Mouse (Mus musculus) CH12.LX (cell line): ENCODE measurements around the gene Hmces. TPM values are rescaled to one million over a fixed set of nuclear protein-coding genes. Genes with fewer than 3 reads are reported as not detected.
"Not testable (repeated sequence)": the region's sequence is repeated elsewhere in the genome, so short reads cannot be mapped to it uniquely, and the experiment has no call there.

Source experiments
- DNase-seq: peaks from one replicate; pipeline ENCODE4 v3.0.0-alpha.2; 2013; ENCODE audit errors: extremely low read depth
- H3K27ac ChIP-seq: 2 replicates; pipeline ENCODE4 v1.5.1; 2012; ENCODE audit warnings: low read depth, mild to moderate bottlenecking, control low read depth, moderate library complexity; ENCODE audit not compliant: insufficient read depth
- H3K27me3 ChIP-seq: replicated peaks from 2 replicates; pipeline ENCODE3; 2012; ENCODE audit warnings: inconsistent platforms
- H3K36me3 ChIP-seq, 2 experiments: replicated peaks in 1 of 2; 2 replicates each; pipeline versions ENCODE3 to v1.6.1; 2012; ENCODE audit warnings: inconsistent platforms in 1 of 2, low read length in 1 of 2, mild to moderate bottlenecking in 1 of 2, mixed read lengths in 1 of 2, moderate library complexity in 1 of 2; ENCODE audit not compliant: control insufficient read depth in 1 of 2, insufficient read depth in 1 of 2
- H3K4me1 ChIP-seq, 2 experiments: 2 replicates each; pipeline ENCODE4 v1.6.1; 2012; ENCODE audit warnings: inconsistent platforms in 1 of 2, moderate library complexity in 1 of 2; ENCODE audit not compliant: insufficient read depth in 2 of 2, control insufficient read depth in 1 of 2
- H3K4me2 ChIP-seq: 2 replicates; pipeline ENCODE4 v1.6.1; 2012; ENCODE audit warnings: low read depth, mild to moderate bottlenecking, control low read depth; ENCODE audit not compliant: poor library complexity, insufficient read depth, severe bottlenecking
- H3K4me3 ChIP-seq, 3 experiments: fragments of 150-350 bp in 1 of 3; sonication (generic) in 1 of 3; replicated peaks in 1 of 3; 2 replicates each; pipeline versions ENCODE3 to v1.5.1; 2011 to 2012; ENCODE audit warnings: low read depth in 2 of 3, low read length in 2 of 3, mild to moderate bottlenecking in 2 of 3, moderate library complexity in 2 of 3, control low read depth in 1 of 3, improper control_type of control experiment in 1 of 3, inconsistent platforms in 1 of 3, mixed read lengths in 1 of 3; ENCODE audit not compliant: poor library complexity in 1 of 3
- H3K79me2 ChIP-seq: replicated peaks from 2 replicates; pipeline ENCODE4 v1.6.1; 2012; ENCODE audit warnings: mild to moderate bottlenecking, moderate library complexity; ENCODE audit not compliant: control insufficient read depth, poor library complexity, insufficient read depth, severe bottlenecking; ENCODE audit errors: extremely low read depth
- H3K9ac ChIP-seq: 2 replicates; pipeline ENCODE4 v1.6.1; 2012; ENCODE audit warnings: low read depth, mild to moderate bottlenecking, control low read depth, moderate library complexity; ENCODE audit not compliant: insufficient read depth
- H3K9me3 ChIP-seq: replicated peaks from 2 replicates; pipeline ENCODE3; 2012; ENCODE audit warnings: low read length, inconsistent platforms, mixed read lengths
- BHLHE40 ChIP-seq: IDR thresholded peaks from 2 replicates; pipeline ENCODE4 v1.6.1; 2011; ENCODE audit warnings: mild to moderate bottlenecking, low read depth, low read length, improper control_type of control experiment
- CHD1 ChIP-seq: IDR thresholded peaks from 2 replicates; pipeline ENCODE4 v1.6.1; 2012; ENCODE audit warnings: low read depth, low read length, improper control_type of control experiment, inconsistent platforms
- CHD2 ChIP-seq: IDR thresholded peaks from 2 replicates; pipeline ENCODE4 v1.6.1; 2011; ENCODE audit warnings: low read length, improper control_type of control experiment
- E2F4 ChIP-seq: IDR thresholded peaks from 2 replicates; pipeline ENCODE4 v1.6.1; 2011; ENCODE audit warnings: low read depth, low read length, improper control_type of control experiment; ENCODE audit not compliant: insufficient replicate concordance
- EP300 ChIP-seq: IDR thresholded peaks from 2 replicates; pipeline ENCODE4 v1.6.1; 2011; ENCODE audit warnings: low read length, improper control_type of control experiment
- JUN ChIP-seq: IDR thresholded peaks from 2 replicates; pipeline ENCODE4 v1.6.1; 2011; ENCODE audit warnings: low read depth, mild to moderate bottlenecking, low read length, improper control_type of control experiment, moderate library complexity; ENCODE audit not compliant: insufficient read depth
- JUND ChIP-seq: conservative IDR thresholded peaks from 2 replicates; pipeline ENCODE4 v1.6.1; 2011; ENCODE audit warnings: low read depth, low read length, improper control_type of control experiment
- MAFK ChIP-seq: IDR thresholded peaks from 2 replicates; pipeline ENCODE4 v1.6.1; 2011; ENCODE audit warnings: low read length, improper control_type of control experiment; ENCODE audit not compliant: insufficient replicate concordance
- MAX ChIP-seq: IDR thresholded peaks from 2 replicates; pipeline ENCODE4 v1.6.1; 2011; ENCODE audit warnings: low read length, improper control_type of control experiment
- MAZ ChIP-seq: IDR thresholded peaks from 2 replicates; pipeline ENCODE4 v1.6.1; 2012; ENCODE audit warnings: low read depth, mild to moderate bottlenecking, inconsistent platforms, low read length, improper control_type of control experiment, moderate library complexity
- NELFE ChIP-seq: IDR thresholded peaks from 2 replicates; pipeline ENCODE4 v1.6.1; 2011; ENCODE audit warnings: low read depth, low read length, improper control_type of control experiment
- NRF1 ChIP-seq: IDR thresholded peaks from 2 replicates; pipeline ENCODE4 v1.6.1; 2014; ENCODE audit warnings: low read depth, mild to moderate bottlenecking, inconsistent platforms, low read length, improper control_type of control experiment, moderate library complexity
- PAX5 ChIP-seq: IDR thresholded peaks from 2 replicates; pipeline ENCODE4 v1.6.1; 2012; ENCODE audit warnings: low read length, inconsistent platforms, mixed read lengths
- RCOR1 ChIP-seq: conservative IDR thresholded peaks from 2 replicates; pipeline ENCODE4 v1.6.1; 2012; ENCODE audit warnings: low read depth, mild to moderate bottlenecking, inconsistent platforms, low read length, improper control_type of control experiment
- SMC3 ChIP-seq: IDR thresholded peaks from 2 replicates; pipeline ENCODE4 v1.6.1; 2011; ENCODE audit warnings: low read depth, low read length, improper control_type of control experiment
- TBP ChIP-seq: conservative IDR thresholded peaks from 2 replicates; pipeline ENCODE4 v1.6.1; 2011; ENCODE audit warnings: low read depth, low read length, improper control_type of control experiment
- UBTF ChIP-seq: IDR thresholded peaks from 2 replicates; pipeline ENCODE4 v1.6.1; 2012; ENCODE audit warnings: low read depth, mild to moderate bottlenecking, inconsistent platforms, low read length, improper control_type of control experiment, moderate library complexity
- USF1 ChIP-seq: IDR thresholded peaks from 2 replicates; pipeline ENCODE4 v1.6.1; 2014; ENCODE audit warnings: low read depth, mild to moderate bottlenecking, inconsistent platforms, low read length, improper control_type of control experiment
- ZC3H11A ChIP-seq: IDR thresholded peaks from 2 replicates; pipeline ENCODE4 v1.6.1; 2012; ENCODE audit warnings: low read depth, mild to moderate bottlenecking, inconsistent platforms, low read length, improper control_type of control experiment
- ZKSCAN1 ChIP-seq: IDR thresholded peaks from 2 replicates; pipeline ENCODE4 v1.6.1; 2012; ENCODE audit warnings: low read depth, inconsistent platforms, low read length, improper control_type of control experiment, borderline replicate concordance
- ZMIZ1 ChIP-seq: IDR thresholded peaks from 2 replicates; pipeline ENCODE4 v1.6.1; 2012; ENCODE audit warnings: low read depth, mild to moderate bottlenecking, inconsistent platforms, low read length, improper control_type of control experiment
- dilution Hi-C: fragments of 300-500 bp; cut with MboI; formaldehyde crosslinking; loops from 2 replicates; pipeline ENCODE4 v1.14.3; 2020; ENCODE audit warnings: low sequenced_read_pairs; ENCODE audit not compliant: extremely low pct_unique_long_range_greater_than_20kb, extremely low pct_ligation_motif_present
- in situ Hi-C: fragments of 300-500 bp; cut with MboI; formaldehyde crosslinking; loops from 3 replicates; pipeline ENCODE4 v1.14.3; 2019; ENCODE audit warnings: low sequenced_read_pairs, low pct_ligation_motif_present, low pct_unique_long_range_greater_than_20kb, mixed read lengths
- polyA plus RNA-seq: library from polyadenylated mRNA; unstranded; fragments of >175 nt; gene quantifications from 2 replicates; pipeline ENCODE4 v1.2.1, GENCODE M21; 2012; ENCODE audit warnings: low read depth; ENCODE audit not compliant: insufficient read length
- total RNA-seq, 2 experiments: library from RNA; depleted of rRNA; stranded (reverse); fragments of 300-350 nt in 1 of 2; fragments of >200 nt in 1 of 2; gene quantifications; 2 replicates each; pipeline ENCODE4 v1.2.3; 2012 to 2014

The Hmces gene
- total and polyA plus RNA-seq, 3 experiments = 0.31 to 11.8 (median 0.99) TPM

DNA sequence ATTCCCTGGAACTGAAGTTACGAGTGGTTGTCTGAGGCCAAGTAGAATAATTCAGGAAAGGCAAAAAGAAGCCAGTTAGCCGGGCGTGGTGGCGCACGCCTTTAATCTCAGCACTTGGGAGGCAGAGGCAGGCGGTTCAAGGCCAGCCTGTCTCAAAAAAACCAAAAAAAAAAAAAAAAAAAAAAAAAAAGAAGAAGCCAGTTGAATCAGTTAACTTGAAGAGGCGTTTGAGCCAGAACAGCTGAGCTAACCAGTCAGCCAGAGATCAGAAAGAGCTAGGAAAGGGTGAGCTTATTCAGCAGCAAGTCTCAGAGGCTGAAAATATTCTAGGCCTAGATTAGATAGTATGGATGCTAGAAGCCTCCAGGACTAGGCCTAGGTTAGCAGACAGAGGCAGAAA lies 28.4 kb downstream of the Hmces start:
- H3K4me2 ChIP-seq = no peak overlapping the region
- H3K36me3 ChIP-seq = no peaks in the 10 kb centered on the region
- in situ Hi-C loops (no loop called here), dilution Hi-C loops (no loop called here)
- no peaks in the 10 kb centered on the region for H3K79me2 ChIP-seq
- peaks cover 5% of the 10 kb centered on the region for H3K9me3 ChIP-seq
- H3K27me3 ChIP-seq = peaks cover 4% of the 10 kb centered on the region
- H3K4me3 ChIP-seq = no peak overlapping the region
- no peak overlapping the region for H3K27ac ChIP-seq
- no peak for DNase-seq
- H3K4me1 ChIP-seq = peaks cover 0 to 4% of the 10 kb centered on the region in 2 experiments; a peak in 2 of 4 replicates
- TF ChIP-seq USF1 (no peak), RCOR1 (no peak), CHD2 (no peak), MAX (no peak), MAZ (no peak), JUND (no peak), PAX5 (no peak), EP300 (no peak), ZKSCAN1 (no peak), JUN (no peak), SMC3 (no peak), ZC3H11A (no peak), MAFK (no peak), BHLHE40 (no peak), NELFE (no peak), CHD1 (no peak), TBP (no peak), E2F4 (no peak), ZMIZ1 (no peak), UBTF (no peak)
- no peak overlapping the region for H3K9ac ChIP-seq

GRCm38 (mm10) chr6:87962457-87962856 lies 48.7 kb downstream of the Hmces start:
- H3K4me2 ChIP-seq, H3K9ac ChIP-seq, H3K36me3 ChIP-seq, H3K27ac ChIP-seq, H3K4me1 ChIP-seq, DNase-seq, H3K4me3 ChIP-seq, H3K79me2 ChIP-seq, dilution Hi-C loops: not testable (repeated sequence)
- peaks cover 17% of the 10 kb centered on the region for H3K9me3 ChIP-seq
- TF ChIP-seq NRF1 = peak; percentile 53
- TF ChIP-seq, all 38 proteins: peak for 1; not testable (repeated sequence) for 37
- H3K27me3 ChIP-seq, in situ Hi-C loops: not testable (repeated sequence)
